Mouse (Mus musculus) erythroblast, embryonic 14.5 days (primary cell): ENCODE measurements around the gene Cd53.

ENCODE experiments used
- GATA1 ChIP-seq: IDR thresholded peaks from 2 replicates; pipeline ENCODE4 v1.6.1; 2012; ENCODE audit warnings: low read length, inconsistent platforms, mixed read lengths
- TAL1 ChIP-seq: IDR thresholded peaks from 3 replicates; pipeline ENCODE4 v1.6.1; 2012; ENCODE audit warnings: low read length, inconsistent platforms, mixed read lengths

GRCm38 (mm10) chr3:106789930-106790329, at the start of gene Cd53:
- no peak for TF ChIP-seq GATA1
- TF ChIP-seq TAL1: no peak
